Mouse (Mus musculus): ENCODE results near the gene Znhit1.

GRCm38 (mm10) chr5:136979762-136980161, 8.1 kb downstream of the Znhit1 start:
- no peak for TF ChIP-seq CTCF (IDR thresholded peaks at IDR 0.05; ENCODE audit: extremely low read depth, insufficient read depth, insufficient read length, insufficient replicate concordance)
- TF ChIP-seq POLR2A (IDR thresholded peaks at IDR 0.05; ENCODE audit: low read depth, low read length), result no peak
